Mouse (Mus musculus) lung, adult 10 weeks (tissue): ENCODE results near the gene Ube2dnl1. TPM values are rescaled to one million over a fixed set of nuclear protein-coding genes. Genes with fewer than 3 reads are reported as not detected.

Experiments used
- polyA plus RNA-seq: library from polyadenylated mRNA; stranded (reverse); fragments of 350-450 nt; fragmentation: Illumina TruSeq; extraction: RNeasy Lipid Tissue Mini Kit (QIAGEN cat#74804); gene quantifications from one replicate; pipeline ENCODE4 v1.2.3, GENCODE M21; 2014; ENCODE audit warnings: low read depth, low replicate concordance; ENCODE audit not compliant: insufficient read depth

Gene Ube2dnl1
- polyA plus RNA-seq, result not detected

DNA sequence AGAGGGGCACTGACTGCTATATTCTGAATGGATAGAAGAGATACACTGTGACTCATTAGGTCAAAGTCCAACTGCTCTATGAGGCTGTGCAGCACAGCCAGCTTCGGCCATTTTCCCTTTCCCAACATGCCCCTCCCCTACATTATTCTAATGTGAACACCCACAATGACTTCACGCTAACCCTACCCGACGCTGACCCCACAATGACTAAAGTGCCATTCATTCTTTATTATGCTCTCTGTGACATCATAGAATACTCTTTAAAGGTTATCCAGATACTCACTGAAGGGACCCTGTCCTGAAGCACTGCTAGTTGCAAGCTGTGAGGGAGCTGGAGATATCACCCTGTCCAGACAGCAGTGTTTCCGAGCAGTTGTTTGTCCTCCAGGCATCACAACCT is at the start of gene Ube2dnl1:
Gene Ube2dnl1 (plus strand): TSS at position 301 of the 400 bp plus-strand sequence.

DNA sequence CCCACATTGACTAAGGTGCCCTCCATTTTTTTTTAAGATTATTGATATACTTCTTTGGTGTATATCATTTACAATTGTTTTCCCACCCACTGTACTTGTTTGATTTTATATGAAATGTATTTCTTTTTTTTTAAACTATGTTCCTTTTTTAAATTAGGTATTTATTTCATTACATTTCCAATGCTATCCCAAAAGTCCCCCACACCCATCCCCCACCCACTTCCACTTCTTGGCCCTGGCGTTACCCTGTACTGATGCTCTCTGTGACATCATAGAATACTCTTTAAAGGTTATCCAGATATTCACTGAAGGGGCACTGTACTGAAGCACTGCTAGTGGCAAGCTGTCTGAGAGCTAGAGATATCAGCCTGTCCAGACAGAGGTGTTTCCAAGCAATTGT is 2.5 kb downstream of the Ube2dnl1 start, which contains the start of gene Ube2dnl2:
Gene Ube2dnl2 (plus strand): TSS at position 301 of the 400 bp plus-strand sequence.

Other genes starting within 250 kb of the Ube2dnl1 start
- gene Ube2dnl2, start 2.6 kb downstream of the Ube2dnl1 start, polyA plus RNA-seq, result not detected